Mouse (Mus musculus): Measurements from ENCODE around the gene Camk2b. TPM values are rescaled to one million over a fixed set of nuclear protein-coding genes. Genes with fewer than 3 reads are reported as not detected.
A peak's percentile ranks its signal among the peaks of the same experiment; 100 is the strongest.

Camk2b gene
- polyA plus RNA-seq, 1 experiment from 2014 or later: 2.0 TPM

- Histone ChIP-seq H3K9me3 (ENCODE audit: low read length) (no peaks in the 10 kb centered on the region), H3K4me2 (ENCODE audit: low read depth, low read length) (no peak overlapping the region), H3K9ac (replicated peaks) (no peak overlapping the region), H3K36me3 (replicated peaks; ENCODE audit: insufficient read depth, low read length) (no peaks in the 10 kb centered on the region), H3K4me1 (ENCODE audit: insufficient read depth) (no peaks in the 10 kb centered on the region), H3K27me3 (ENCODE audit: insufficient read depth, low read length) (no peaks in the 10 kb centered on the region), H3K4me3 (ENCODE audit: low read depth, low read length) (no peak overlapping the region), H3K27ac (ENCODE audit: low read depth) (no peak overlapping the region)
- DNase-seq (no peak), ATAC-seq (no peak)
- TF ChIP-seq EP300 (IDR thresholded peaks at IDR 0.05; ENCODE audit: low read depth): no peak
- TF ChIP-seq CTCF (IDR thresholded peaks at IDR 0.05; ENCODE audit: low read depth): no peak
- 68% methylated on average over 4 of the region's 4 CpGs for WGBS (ENCODE audit: insufficient replicate concordance)
Observed at GRCm38 (mm10) chr11:6086991-6087390, 20.8 kb upstream of the Camk2b start.

DNA sequence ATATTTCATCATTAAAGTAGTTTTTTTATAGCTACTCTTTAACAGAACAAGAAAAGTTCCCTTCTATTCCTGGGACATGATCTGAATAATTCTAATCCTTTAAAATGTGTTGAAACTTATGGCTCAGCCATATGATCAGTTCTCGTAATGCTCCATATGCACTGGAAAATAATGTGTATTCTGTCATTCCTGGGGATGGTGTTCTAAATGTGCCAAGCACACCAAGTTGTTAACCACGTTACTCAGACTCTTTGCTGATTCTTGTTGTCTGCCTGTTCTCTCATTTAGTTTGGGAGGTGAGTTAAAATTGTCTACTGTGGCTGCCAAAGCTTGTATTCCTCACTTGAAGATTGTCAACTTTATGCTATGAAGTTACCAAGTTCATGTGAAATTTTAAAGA, 12.6 kb upstream of the Camk2b start:
- no peak overlapping the region for H3K9ac ChIP-seq (replicated peaks)
- H3K27ac ChIP-seq (ENCODE audit: low read depth): no peak overlapping the region
- H3K9me3 ChIP-seq (ENCODE audit: low read length): no peaks in the 10 kb centered on the region
- no peaks in the 10 kb centered on the region for H3K36me3 ChIP-seq (replicated peaks; ENCODE audit: insufficient read depth, low read length)
- no peaks in the 10 kb centered on the region for H3K27me3 ChIP-seq (ENCODE audit: insufficient read depth, low read length)
- 76% methylated on average over 2 of the region's 2 CpGs for WGBS (ENCODE audit: insufficient replicate concordance)
- no peak overlapping the region for H3K4me3 ChIP-seq (ENCODE audit: low read depth, low read length)
- no peaks in the 10 kb centered on the region for H3K4me1 ChIP-seq (ENCODE audit: insufficient read depth)
- no peak overlapping the region for H3K4me2 ChIP-seq (ENCODE audit: low read depth, low read length)
- ATAC-seq (no peak), DNase-seq (no peak)
- TF ChIP-seq EP300 (IDR thresholded peaks at IDR 0.05; ENCODE audit: low read depth): no peak

- ATAC-seq (no peak), DNase-seq (no peak)
- H3K27me3 ChIP-seq (ENCODE audit: insufficient read depth, low read length): no peaks in the 10 kb centered on the region; the same call in 1 of the 2 replicates
- H3K36me3 ChIP-seq (replicated peaks; ENCODE audit: insufficient read depth, low read length): no peaks in the 10 kb centered on the region
- H3K4me1 ChIP-seq (ENCODE audit: insufficient read depth): no peaks in the 10 kb centered on the region
- TF ChIP-seq CTCF (IDR thresholded peaks at IDR 0.05; ENCODE audit: low read depth) (no peak), EP300 (IDR thresholded peaks at IDR 0.05; ENCODE audit: low read depth) (no peak)
- 73% methylated on average over 8 of the region's 8 CpGs for WGBS (ENCODE audit: insufficient replicate concordance)
- no peak overlapping the region for H3K27ac ChIP-seq (ENCODE audit: low read depth)
- no peak overlapping the region for H3K9ac ChIP-seq (replicated peaks)
- no peaks in the 10 kb centered on the region for H3K9me3 ChIP-seq (ENCODE audit: low read length)
- H3K4me2 ChIP-seq (ENCODE audit: low read depth, low read length): no peak overlapping the region
- no peak overlapping the region for H3K4me3 ChIP-seq (ENCODE audit: low read depth, low read length)
Observed at GRCm38 (mm10) chr11:6075618-6076066, 9.5 kb upstream of the Camk2b start.

GRCm38 (mm10) chr11:6068181-6068957, 2.2 kb upstream of the Camk2b start:
- ATAC-seq: no peak
- no peak overlapping the region for H3K4me3 ChIP-seq (ENCODE audit: low read depth, low read length)
- 23% methylated on average over 18 of the region's 19 CpGs for WGBS (ENCODE audit: insufficient replicate concordance)
- DNase-seq: no peak
- no peak for TF ChIP-seq EP300 (IDR thresholded peaks at IDR 0.05; ENCODE audit: low read depth)
- TF ChIP-seq CTCF (IDR thresholded peaks at IDR 0.05; ENCODE audit: low read depth): no peak
- no peak overlapping the region for H3K4me2 ChIP-seq (ENCODE audit: low read depth, low read length)
- no peak overlapping the region for H3K9ac ChIP-seq (replicated peaks)
- no peak overlapping the region for H3K27ac ChIP-seq (ENCODE audit: low read depth)
- no peaks in the 10 kb centered on the region for H3K9me3 ChIP-seq (ENCODE audit: low read length)
- H3K27me3 ChIP-seq (ENCODE audit: insufficient read depth, low read length): peaks cover 48% of the 10 kb centered on the region
- peaks cover 6% of the 10 kb centered on the region; the same call in 1 of the 2 replicates for H3K4me1 ChIP-seq (ENCODE audit: insufficient read depth)
- H3K36me3 ChIP-seq (replicated peaks; ENCODE audit: insufficient read depth, low read length): no peaks in the 10 kb centered on the region

DNA sequence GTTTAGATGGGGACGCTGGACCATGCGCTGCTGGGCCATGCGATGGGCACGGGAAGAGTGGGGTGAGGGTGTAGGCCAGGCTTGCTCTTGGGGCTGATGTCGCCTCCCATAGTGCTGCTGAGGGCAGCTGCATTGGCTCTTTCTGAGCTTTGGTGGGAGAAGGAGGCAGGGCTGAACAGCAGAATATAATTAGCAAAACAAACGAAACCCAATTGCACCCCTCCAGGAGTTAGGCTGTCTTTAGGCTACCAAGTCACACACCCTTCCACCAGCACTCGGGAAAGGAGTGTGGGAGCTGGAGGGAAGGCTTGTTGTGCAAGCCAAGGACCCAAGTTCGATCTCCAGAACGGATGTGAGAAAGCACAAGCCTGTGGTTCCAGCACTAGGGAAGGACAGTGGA, 998 bp upstream of the Camk2b start:
- no peak for DNase-seq
- Histone ChIP-seq H3K27ac (ENCODE audit: low read depth) (no peak overlapping the region), H3K27me3 (ENCODE audit: insufficient read depth, low read length) (peaks cover 55% of the 10 kb centered on the region), H3K36me3 (replicated peaks; ENCODE audit: insufficient read depth, low read length) (no peaks in the 10 kb centered on the region), H3K4me1 (ENCODE audit: insufficient read depth) (peaks cover 6% of the 10 kb centered on the region; the same call in 1 of the 2 replicates), H3K9me3 (ENCODE audit: low read length) (no peaks in the 10 kb centered on the region), H3K9ac (replicated peaks) (no peak overlapping the region), H3K4me2 (ENCODE audit: low read depth, low read length) (no peak overlapping the region), H3K4me3 (ENCODE audit: low read depth, low read length) (no peak overlapping the region)
- 46% methylated on average over 9 of the region's 9 CpGs for WGBS (ENCODE audit: insufficient replicate concordance)
- no peak for TF ChIP-seq CTCF (IDR thresholded peaks at IDR 0.05; ENCODE audit: low read depth)
- no peak for TF ChIP-seq EP300 (IDR thresholded peaks at IDR 0.05; ENCODE audit: low read depth)
- ATAC-seq: no peak

DNA sequence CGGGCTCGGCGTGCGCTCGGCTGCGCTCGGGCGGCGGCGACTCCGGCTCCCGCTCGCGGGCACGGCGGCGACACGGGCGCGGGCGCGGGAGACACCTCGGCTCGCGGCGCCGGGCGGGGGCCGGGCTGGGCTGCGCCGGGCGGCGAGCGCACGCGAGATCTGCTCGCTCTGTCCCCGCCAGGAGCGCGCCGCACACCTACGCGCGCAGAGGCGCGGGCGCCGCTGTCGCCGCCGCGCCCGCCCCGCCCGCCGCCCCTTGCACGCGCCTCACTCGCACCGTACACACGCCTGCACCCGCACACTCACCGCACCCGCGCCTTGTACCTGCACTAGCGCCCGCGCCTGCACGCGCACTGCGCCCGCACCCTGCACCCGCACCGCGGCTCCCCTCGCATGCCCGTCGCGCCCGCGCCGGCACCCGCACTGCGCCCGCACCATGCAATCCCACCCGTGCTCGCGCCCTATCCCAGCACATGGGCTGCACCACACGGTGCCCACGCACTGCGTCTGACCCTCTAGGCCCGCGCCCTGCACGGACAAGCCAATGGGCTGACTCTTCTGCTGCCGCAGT, 526 bp downstream of the Camk2b start:
- peak overlapping the region; percentile 44 for H3K4me3 ChIP-seq (ENCODE audit: low read depth, low read length)
- no peak for TF ChIP-seq CTCF (IDR thresholded peaks at IDR 0.05; ENCODE audit: low read depth)
- no peak for TF ChIP-seq EP300 (IDR thresholded peaks at IDR 0.05; ENCODE audit: low read depth)
- no peaks in the 10 kb centered on the region for H3K9me3 ChIP-seq (ENCODE audit: low read length)
- under 1% methylated on average over 33 of the region's 95 CpGs for WGBS (ENCODE audit: insufficient replicate concordance)
- peaks cover 6% of the 10 kb centered on the region; the same call in 1 of the 2 replicates for H3K4me1 ChIP-seq (ENCODE audit: insufficient read depth)
- ATAC-seq (peak; percentile 19; the same call in 1 of the 2 replicates), DNase-seq (no peak)
- H3K4me2 ChIP-seq (ENCODE audit: low read depth, low read length): peak overlapping the region; percentile 77
- no peaks in the 10 kb centered on the region for H3K36me3 ChIP-seq (replicated peaks; ENCODE audit: insufficient read depth, low read length)
- no peak overlapping the region for H3K9ac ChIP-seq (replicated peaks)
- peaks cover 55% of the 10 kb centered on the region for H3K27me3 ChIP-seq (ENCODE audit: insufficient read depth, low read length)
- no peak overlapping the region for H3K27ac ChIP-seq (ENCODE audit: low read depth)
